Mouse (Mus musculus): ENCODE measurements at regions not wholly inside any gene's neighbourhood (a gene's known extent, or its start where the extent isn't known, plus 50 kb on each side); places are given as distances from the start of the nearest gene placed in this dataset.

- TF ChIP-seq CTCF (IDR thresholded peaks at IDR 0.05; ENCODE audit: low read depth, low read length) (no peak), POLR2A (IDR thresholded peaks at IDR 0.05; ENCODE audit: extremely low read depth, insufficient read depth, low read length) (no peak)
Observed at GRCm38 (mm10) chr7:37364221-37364620, 409.2 kb downstream of the Zfp536 start.

Measured in liver, adult 2 months (tissue).